Mouse (Mus musculus) ES-Bruce4 (cell line): ENCODE measurements around the gene Snx32.

Source experiments
- CTCF ChIP-seq: IDR thresholded peaks from one replicate; pipeline ENCODE4 v1.8.1; 2011; ENCODE audit warnings: low read depth, low read length
- EP300 ChIP-seq: IDR thresholded peaks from 2 replicates; pipeline ENCODE4 v1.6.1; 2011; ENCODE audit warnings: low read depth, low read length; ENCODE audit not compliant: insufficient read depth
- POLR2A ChIP-seq: IDR thresholded peaks from one replicate; pipeline ENCODE4 v1.8.1; 2011; ENCODE audit warnings: low read length; ENCODE audit not compliant: insufficient read depth

GRCm38 (mm10) chr19:5494314-5494713, 16.0 kb downstream of the Snx32 start:
- TF ChIP-seq CTCF (no peak), POLR2A (no peak), EP300 (no peak)
